In the genomic region with DNA sequence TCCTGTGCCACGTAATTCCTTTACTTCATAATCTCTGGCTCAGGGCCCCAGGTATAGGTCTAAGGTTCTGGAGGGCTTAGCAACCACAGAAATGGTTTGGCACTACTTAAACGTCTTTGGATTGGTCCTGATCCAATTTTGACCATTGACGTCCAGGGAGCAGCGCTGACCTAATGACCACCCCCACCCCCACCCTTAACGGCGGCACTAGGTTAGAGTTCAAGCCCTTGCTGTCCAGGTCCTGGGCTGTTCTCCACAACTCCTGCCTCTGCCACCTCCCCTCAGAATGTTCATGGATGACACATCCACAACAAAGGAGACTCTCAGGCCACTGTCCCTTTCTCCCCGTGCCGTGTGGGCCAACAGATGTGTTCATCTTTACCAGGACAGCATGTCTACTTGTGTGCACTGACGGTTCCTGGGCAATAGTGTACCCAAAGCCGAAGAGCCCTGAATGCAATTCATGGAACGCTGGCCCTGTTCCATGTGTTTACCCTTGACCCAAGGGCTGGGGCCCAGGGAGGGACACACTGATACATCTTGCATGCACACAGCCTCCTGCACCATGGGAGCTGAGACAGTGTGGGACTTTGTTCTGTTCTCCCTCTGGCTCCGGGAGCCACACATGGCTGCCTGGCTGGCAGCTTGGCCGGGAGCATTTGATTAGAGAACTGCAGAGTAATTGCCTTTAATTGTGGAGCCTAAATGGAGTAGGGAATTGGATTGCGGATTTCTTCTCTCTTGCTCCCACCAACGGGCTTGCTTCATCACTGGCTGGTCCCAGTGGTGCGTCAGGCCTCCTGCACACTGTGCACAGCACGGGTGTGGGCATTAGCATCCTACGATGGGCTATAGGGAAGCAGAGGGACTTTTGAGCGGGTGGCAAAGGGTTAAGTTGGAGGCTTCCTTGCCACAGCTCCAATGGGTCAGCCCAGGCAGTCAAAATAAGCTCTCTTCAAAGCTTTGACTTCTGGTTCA, we compare ENCODE assay signal across 8 mouse cellular contexts.
DNase-seq lines count a peak whose midpoint lies in the region; ATAC-seq and TF ChIP-seq lines count a peak whose summit lies in the region.

No protein-coding gene starts in this region.

- H3K9ac ChIP-seq in heart, embryonic 12.5 days = 0 out of 2 replicates have a peak overlapping the region, but pooled peaks have one; percentile 48
- no peak overlapping the region for H3K9ac ChIP-seq in stomach, embryonic 14.5 days (replicated peaks; ENCODE audit: low read depth, low read length)
- no peak overlapping the region for H3K9ac ChIP-seq in stomach, postnatal 0 days (ENCODE audit: low read length)

- no peak for TF ChIP-seq CTCF in stomach, postnatal 0 days (IDR thresholded peaks at IDR 0.05; ENCODE audit: low read depth)

- no peak overlapping the region for H3K4me2 ChIP-seq in heart, embryonic 12.5 days
- H3K4me2 ChIP-seq in stomach, embryonic 14.5 days (replicated peaks; ENCODE audit: low read depth, low read length) = no peak overlapping the region
- no peak overlapping the region for H3K4me2 ChIP-seq in stomach, postnatal 0 days (replicated peaks; ENCODE audit: low read depth)

- H3K4me1 ChIP-seq in heart, embryonic 12.5 days (replicated peaks) = peaks cover 59% of the 10 kb centered on the region
- H3K4me1 ChIP-seq in stomach, embryonic 14.5 days (ENCODE audit: control insufficient read depth, insufficient read depth, low read length) = peaks cover 6% of the 10 kb centered on the region; the same call in 1 of the 2 replicates
- no peaks in the 10 kb centered on the region for H3K4me1 ChIP-seq in stomach, postnatal 0 days (replicated peaks; ENCODE audit: control insufficient read depth, insufficient read depth)

- no peak for ATAC-seq in heart, embryonic 12.5 days (ENCODE audit: insufficient number of reproducible peaks, low FRiP score)
- peak; percentile 50; the same call in 1 of the 2 replicates for ATAC-seq in stomach, embryonic 14.5 days (ENCODE audit: insufficient number of reproducible peaks, insufficient read depth, low FRiP score, low read depth)
- no peak; the same call in 1 of the 2 replicates for ATAC-seq in stomach, postnatal 0 days (ENCODE audit: low FRiP score, low TSS enrichment)
- no peak for ATAC-seq in activated CD4-positive, CD25-positive, alpha-beta regulatory T cell, adult 4 months

- no peak overlapping the region for H3K27ac ChIP-seq in heart, embryonic 12.5 days (ENCODE audit: poor library complexity, severe bottlenecking)
- no peak overlapping the region for H3K27ac ChIP-seq in stomach, embryonic 14.5 days (ENCODE audit: low read length)
- H3K27ac ChIP-seq in stomach, postnatal 0 days (replicated peaks) = no peak overlapping the region

- no peak for DNase-seq in heart, adult 8-10 months (ENCODE audit: low spot score)
- DNase-seq in stomach, postnatal 0 days (ENCODE audit: low spot score) = no peak
- DNase-seq in layer of hippocampus, postnatal 10 days (ENCODE audit: low spot score in 2 of 2) = peak; percentile 61 to 71
- DNase-seq in thymus, postnatal 36 days = no peak
- no peak for DNase-seq in lung, postnatal 36 days

- no peak for TF ChIP-seq EP300 in stomach, postnatal 0 days (optimal IDR thresholded peaks at IDR 0.05)

- H3K4me3 ChIP-seq in heart, embryonic 12.5 days = no peak overlapping the region
- H3K4me3 ChIP-seq in stomach, embryonic 14.5 days (ENCODE audit: low read depth, low read length) = no peak overlapping the region
- H3K4me3 ChIP-seq in stomach, postnatal 0 days (ENCODE audit: low read depth, low read length) = no peak overlapping the region

- H3K36me3 ChIP-seq in heart, embryonic 12.5 days = peaks cover 32% of the 10 kb centered on the region
- H3K36me3 ChIP-seq in stomach, embryonic 14.5 days (ENCODE audit: control insufficient read depth, insufficient read depth, low read length) = peaks cover 8% of the 10 kb centered on the region; the same call in 1 of the 2 replicates
- H3K36me3 ChIP-seq in stomach, postnatal 0 days (ENCODE audit: control insufficient read depth, insufficient read depth, low read length) = no peaks in the 10 kb centered on the region

- no peaks in the 10 kb centered on the region for H3K27me3 ChIP-seq in heart, embryonic 12.5 days (replicated peaks)
- H3K27me3 ChIP-seq in stomach, embryonic 14.5 days (ENCODE audit: control insufficient read depth, insufficient read depth, low read length) = no peaks in the 10 kb centered on the region
- no peaks in the 10 kb centered on the region for H3K27me3 ChIP-seq in stomach, postnatal 0 days (ENCODE audit: control insufficient read depth, insufficient read depth, low read length)

- WGBS in heart, embryonic 12.5 days = 82% methylated on average over 19 of the region's 19 CpGs
- 77% methylated on average over 19 of the region's 19 CpGs for WGBS in stomach, embryonic 14.5 days
- WGBS in stomach, postnatal 0 days = 80% methylated on average over 19 of the region's 19 CpGs

- no peaks in the 10 kb centered on the region for H3K9me3 ChIP-seq in heart, embryonic 12.5 days (replicated peaks)
- H3K9me3 ChIP-seq in stomach, embryonic 14.5 days (ENCODE audit: control insufficient read depth, low read depth, low read length) = no peaks in the 10 kb centered on the region
- no peaks in the 10 kb centered on the region for H3K9me3 ChIP-seq in stomach, postnatal 0 days (ENCODE audit: control insufficient read depth, low read length)

Comparison
In these comparisons a context has a peak if more than half of its experiments do, and no peak if none do; other contexts are left out.
1. DNase-seq: peak in layer of hippocampus, postnatal 10 days (2 of 2); none in heart, adult 8-10 months (single experiment), stomach, postnatal 0 days (single experiment), thymus, postnatal 36 days (0 of 2) and lung, postnatal 36 days (single experiment).